Mouse (Mus musculus) brain, embryonic 14.5 days (tissue): ENCODE measurements around the gene Adck1.

ENCODE experiments used
- CTCF ChIP-seq: fragments of 200-500 bp; IDR thresholded peaks from 2 replicates; pipeline ENCODE4 v1.5.1; 2012; ENCODE audit warnings: inconsistent platforms, mild to moderate bottlenecking, moderate library complexity, borderline replicate concordance; ENCODE audit not compliant: insufficient read depth, insufficient read length; ENCODE audit errors: extremely low read depth
- POLR2A ChIP-seq: fragments of 200-500 bp; IDR thresholded peaks from 2 replicates; pipeline ENCODE4 v1.6.1; 2012; ENCODE audit warnings: mild to moderate bottlenecking, inconsistent platforms, borderline replicate concordance; ENCODE audit not compliant: poor library complexity, insufficient read depth, insufficient read length, severe bottlenecking; ENCODE audit errors: extremely low read depth

- TF ChIP-seq POLR2A (no peak), CTCF (no peak)
Observed at GRCm38 (mm10) chr12:88475833-88476232, 115.5 kb downstream of the Adck1 start.
